Mouse (Mus musculus) ES-Bruce4 (cell line): ENCODE measurements around the gene Rab8a.

Source experiments
- CTCF ChIP-seq: IDR thresholded peaks from one replicate; pipeline ENCODE4 v1.8.1; 2011; ENCODE audit warnings: low read depth, low read length
- EP300 ChIP-seq: IDR thresholded peaks from 2 replicates; pipeline ENCODE4 v1.6.1; 2011; ENCODE audit warnings: low read depth, low read length; ENCODE audit not compliant: insufficient read depth
- POLR2A ChIP-seq: IDR thresholded peaks from one replicate; pipeline ENCODE4 v1.8.1; 2011; ENCODE audit warnings: low read length; ENCODE audit not compliant: insufficient read depth

GRCm38 (mm10) chr8:72213536-72213935 lies 52.5 kb downstream of the Rab8a start, which contains the start of gene Gm11034:
- TF ChIP-seq POLR2A (no peak), EP300 (no peak), CTCF (no peak)
